Mouse (Mus musculus) layer of hippocampus, adult 18-20 months (tissue): ENCODE data around the gene Got2. TPM values are rescaled to one million over a fixed set of nuclear protein-coding genes. Genes with fewer than 3 reads are reported as not detected.

Experiments used
- DNase-seq, 2 experiments: peaks; one replicate each; pipeline ENCODE4 v3.0.0; 2022; ENCODE audit warnings: low spot score in 2 of 2
- total RNA-seq, 2 experiments: library from RNA; stranded (reverse); gene quantifications; 2 replicates each; pipeline ENCODE4 v1.2.3; 2021

The Got2 gene
- total RNA-seq, 2 experiments from 2014 or later: 231 to 234 TPM

DNA sequence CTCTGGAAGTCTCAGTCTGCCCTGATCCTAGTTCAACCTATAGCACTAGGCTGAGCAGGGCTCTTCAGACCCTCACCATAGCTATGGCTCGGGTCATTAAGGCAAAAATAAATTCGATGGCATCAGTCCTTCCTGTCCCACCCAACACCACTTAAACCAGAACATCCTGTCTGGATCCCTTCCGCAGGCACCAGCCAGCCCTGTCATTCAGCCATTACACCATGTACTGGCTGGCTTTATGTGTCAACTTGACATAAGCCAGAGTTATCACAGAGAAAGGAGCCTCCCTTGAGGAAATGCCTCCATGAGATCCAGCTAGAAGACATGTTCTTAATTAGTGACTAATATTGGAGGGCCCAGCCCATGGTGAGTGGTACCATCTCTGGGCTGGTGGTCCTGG is 65.6 kb downstream of the Got2 start:
- DNase-seq: no peak

DNA sequence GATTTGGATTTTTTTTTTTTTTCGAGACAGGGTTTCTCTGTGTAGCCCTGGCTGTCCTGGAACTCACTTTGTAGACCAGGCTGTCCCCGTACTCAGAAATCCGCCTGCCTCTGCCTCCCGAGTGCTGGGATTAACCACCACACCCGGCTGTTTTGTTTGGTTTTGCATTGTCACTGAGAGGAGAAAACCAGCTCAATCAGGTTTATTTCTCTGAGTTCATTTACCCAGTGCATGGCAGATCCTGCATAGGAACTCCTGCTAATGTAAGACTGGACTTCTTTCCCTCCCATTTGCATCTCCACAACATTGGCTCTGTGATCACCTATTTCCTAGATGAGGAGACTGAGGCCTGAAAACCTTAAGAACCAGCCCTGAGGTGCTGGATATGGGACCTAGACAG is 66.3 kb downstream of the Got2 start:
- DNase-seq: no peak

DNA sequence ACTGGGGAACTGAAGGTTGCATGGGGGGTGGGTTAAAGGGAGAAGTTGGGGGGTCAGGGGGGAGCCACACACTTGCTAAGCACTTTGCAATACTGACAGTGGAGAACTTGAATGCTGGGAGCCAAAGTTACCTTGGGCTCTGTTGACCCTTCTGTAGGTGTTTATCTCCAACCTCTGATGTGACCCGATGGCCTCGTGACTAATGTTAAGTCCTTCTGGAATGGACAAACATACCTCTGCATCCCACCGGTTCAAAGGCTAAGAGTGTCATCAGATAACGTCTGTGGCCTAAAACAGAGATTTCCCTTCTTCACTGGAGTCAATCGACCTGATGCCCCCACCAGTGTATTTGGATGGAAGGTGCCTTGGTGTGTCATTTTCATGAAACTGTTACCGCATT is 67.1 kb downstream of the Got2 start:
- no peak for DNase-seq

DNA sequence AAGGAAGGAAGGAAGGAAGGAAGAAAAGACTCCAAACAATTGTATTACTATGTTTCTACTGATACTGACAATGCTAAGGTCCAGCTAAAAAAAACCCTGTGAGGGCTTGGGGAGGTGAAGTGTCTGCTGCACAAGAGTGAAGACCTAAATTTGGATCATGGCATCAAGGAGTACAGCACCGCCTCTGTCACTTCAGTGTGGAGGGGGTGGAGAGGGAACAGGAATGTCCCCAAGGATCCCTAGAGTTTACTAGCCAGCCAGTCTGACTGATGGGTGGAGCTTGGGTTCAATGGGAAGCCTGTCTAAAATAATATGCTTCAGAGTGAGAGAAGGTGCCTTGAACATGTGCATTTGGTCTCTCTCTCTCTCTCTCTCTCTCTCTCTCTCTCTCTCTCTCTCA is 70.1 kb downstream of the Got2 start:
- no peak for DNase-seq

DNA sequence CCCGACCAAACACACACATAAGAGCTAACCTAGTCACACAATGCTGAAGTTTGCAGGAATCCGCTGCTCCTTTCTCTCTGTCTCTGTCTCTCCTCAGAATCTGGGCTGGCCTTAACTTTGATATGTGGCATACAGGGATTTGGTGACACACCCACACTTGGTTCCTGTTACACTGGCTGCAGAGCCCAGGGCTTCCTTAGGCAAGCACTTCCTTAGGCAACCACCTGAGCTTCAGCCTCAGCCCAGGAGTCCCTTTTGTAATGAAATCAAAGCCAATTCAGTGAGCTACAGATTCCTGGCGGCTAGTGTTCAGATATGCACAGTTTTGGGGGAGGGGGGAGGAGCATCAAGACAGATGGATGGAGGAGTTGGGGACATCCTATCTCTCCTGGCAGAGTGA is 70.8 kb downstream of the Got2 start:
- no peak for DNase-seq

DNA sequence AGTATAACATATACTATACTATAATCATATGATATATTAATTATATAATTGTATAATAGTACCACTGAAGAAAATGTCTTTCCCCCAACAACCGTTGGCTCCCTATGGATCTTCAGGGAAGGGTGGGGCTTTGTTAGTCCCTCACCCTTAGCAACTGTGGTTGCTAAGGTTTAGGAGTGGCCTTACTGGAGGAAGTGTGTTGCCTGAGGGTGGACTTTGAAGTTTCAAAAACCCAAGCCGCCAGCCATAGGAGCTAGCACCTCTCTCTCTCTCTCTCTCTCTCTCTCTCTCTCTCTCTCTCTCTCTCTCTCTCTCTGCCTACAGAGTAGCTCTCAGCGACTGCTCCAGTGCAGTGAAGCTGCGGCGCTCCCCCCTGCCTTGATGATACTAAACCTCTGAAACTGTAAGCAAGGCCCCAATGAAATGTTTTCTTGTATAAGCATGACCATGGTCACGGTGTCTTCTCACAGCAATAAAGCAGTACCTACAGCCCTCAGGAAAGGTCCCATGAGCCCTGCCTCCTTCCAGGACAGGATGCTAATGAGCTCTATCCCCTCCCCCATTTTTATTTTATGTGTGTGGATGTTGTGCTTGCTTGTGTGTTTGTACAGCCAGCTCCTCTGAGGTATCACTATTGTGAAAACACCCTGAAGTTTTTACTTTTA is 72.2 kb downstream of the Got2 start:
- no peak for DNase-seq

Other genes starting within 250 kb of the Got2 start
- 1,000 to 10,000 TPM; 1,366 to 1,373 TPM for gene Ndrg4, start 211.6 kb downstream of the Got2 start, total RNA-seq
- 10 to 100 TPM; 17.7 to 22.8 TPM for gene Setd6, start 172.7 kb downstream of the Got2 start, total RNA-seq
- gene Cnot1, start 81.1 kb downstream of the Got2 start, total RNA-seq: 100 to 1,000 TPM; 118 to 119 TPM
- gene Sap18b, start 63.2 kb downstream of the Got2 start, total RNA-seq: 100 to 1,000 TPM; 134 to 165 TPM
- gene Slc38a7, start 35.0 kb downstream of the Got2 start, total RNA-seq: 10 to 100 TPM; 29.7 to 30.8 TPM